Mouse (Mus musculus) cerebellum, postnatal 25 days (tissue): ENCODE measurements around the gene Lefty1.
"Not testable (repeated sequence)": the region's sequence is repeated elsewhere in the genome, so short reads cannot be mapped to it uniquely, and the experiment has no call there.

Experiments used
- DNase-seq, 2 experiments: peaks; one replicate each; pipeline ENCODE4 v3.0.0; 2021; ENCODE audit warnings: mixed read lengths in 2 of 2

Lefty1 gene

DNA sequence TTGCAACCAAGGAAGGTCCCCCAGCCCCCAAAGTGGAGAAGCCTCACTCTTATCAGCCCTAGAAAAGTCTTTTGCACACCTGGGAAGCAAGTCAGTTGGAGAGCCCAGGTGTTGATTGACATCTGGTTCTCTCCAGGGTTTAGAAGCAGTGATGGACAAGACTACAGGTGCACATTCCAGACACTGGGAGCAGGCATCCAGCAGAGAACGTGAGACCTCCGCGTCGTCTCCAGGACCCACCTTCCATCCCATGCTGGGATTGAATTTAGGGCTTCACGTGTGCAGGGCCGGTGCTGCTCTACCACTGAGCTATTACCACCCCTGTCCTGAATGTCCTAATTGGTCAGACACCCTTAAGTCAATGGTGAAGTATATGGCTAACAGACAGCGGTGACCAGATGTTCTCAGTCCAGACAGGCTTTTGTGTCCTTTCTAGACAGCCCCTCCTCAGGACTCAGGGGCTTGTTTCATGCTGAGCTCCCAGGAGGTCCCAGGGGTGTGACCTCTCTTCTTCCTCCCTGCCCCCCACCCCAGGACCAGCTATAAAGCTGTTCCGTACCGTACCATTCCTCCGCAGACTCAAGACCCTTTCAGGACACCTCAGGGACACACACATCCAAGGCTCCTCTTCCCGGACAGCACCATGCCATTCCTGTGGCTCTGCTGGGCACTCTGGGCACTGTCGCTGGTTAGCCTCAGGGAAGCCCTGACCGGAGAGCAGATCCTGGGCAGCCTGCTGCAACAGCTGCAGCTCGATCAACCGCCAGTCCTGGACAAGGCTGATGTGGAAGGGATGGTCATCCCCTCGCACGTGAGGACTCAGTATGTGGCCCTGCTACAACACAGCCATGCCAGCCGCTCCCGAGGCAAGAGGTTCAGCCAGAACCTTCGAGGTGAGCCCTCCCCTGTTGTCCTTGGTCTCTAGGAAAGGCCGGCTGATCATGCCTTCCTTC is at the start of gene Lefty1:
Gene Lefty1 (plus strand): TSS at position 556 of the 953 bp plus-strand sequence.
- DNase-seq: no peak

DNA sequence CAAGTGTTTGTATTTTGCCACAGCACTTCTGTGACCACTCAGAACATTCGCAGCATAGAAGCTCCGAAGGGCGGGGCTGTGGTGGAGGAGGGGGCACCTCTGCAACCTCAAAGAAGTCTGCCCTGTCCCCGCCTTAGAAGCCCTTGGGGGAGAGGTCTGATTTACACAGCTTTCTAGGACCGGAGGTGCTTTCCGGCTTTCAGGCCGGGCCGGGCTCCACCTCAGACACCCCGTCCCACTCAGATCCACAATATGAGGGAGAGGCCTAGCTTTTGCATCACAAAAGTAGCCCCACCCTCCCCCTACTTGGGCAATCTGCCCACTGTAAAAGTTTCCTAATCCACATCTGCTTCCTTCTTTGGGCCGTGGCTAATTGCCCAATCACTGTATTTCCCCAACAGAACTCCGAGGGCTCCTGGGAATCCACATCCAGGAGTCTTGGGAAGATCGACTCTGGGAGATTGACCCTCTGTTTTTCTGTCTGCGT is 46.2 kb upstream of the Lefty1 start:
- DNase-seq: no peak

- DNase-seq: no peak
Observed at GRCm38 (mm10) chr1:180889172-180889571, 45.6 kb upstream of the Lefty1 start.

GRCm38 (mm10) chr1:180889841-180890240 is 45.0 kb upstream of the Lefty1 start:
- no peak for DNase-seq

DNA sequence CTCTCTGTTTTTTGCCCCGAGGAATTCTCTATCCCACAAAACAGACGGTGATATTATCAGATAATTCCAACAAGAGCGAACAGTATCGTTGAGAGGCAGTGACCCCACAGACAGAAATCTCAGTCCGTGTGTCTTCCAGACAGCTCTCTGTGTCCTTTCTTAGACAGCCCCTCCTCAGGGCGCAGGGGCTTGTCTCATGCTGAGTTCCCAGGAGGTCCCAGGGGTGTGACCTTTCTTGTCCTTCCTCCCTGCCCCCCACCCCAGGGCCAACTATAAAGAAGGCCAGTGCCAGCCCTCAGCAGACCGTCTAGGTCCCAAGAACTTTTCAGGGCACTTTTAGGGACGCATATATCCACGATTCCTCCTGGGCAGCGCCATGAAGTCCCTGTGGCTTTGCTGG is 42.0 kb upstream of the Lefty1 start, which contains the start of gene Lefty2:
Gene Lefty2 (plus strand): TSS at position 301 of the 400 bp plus-strand sequence.
- no peak for DNase-seq

GRCm38 (mm10) chr1:180894088-180894987 is 40.5 kb upstream of the Lefty1 start:
- DNase-seq: not testable (repeated sequence)

DNA sequence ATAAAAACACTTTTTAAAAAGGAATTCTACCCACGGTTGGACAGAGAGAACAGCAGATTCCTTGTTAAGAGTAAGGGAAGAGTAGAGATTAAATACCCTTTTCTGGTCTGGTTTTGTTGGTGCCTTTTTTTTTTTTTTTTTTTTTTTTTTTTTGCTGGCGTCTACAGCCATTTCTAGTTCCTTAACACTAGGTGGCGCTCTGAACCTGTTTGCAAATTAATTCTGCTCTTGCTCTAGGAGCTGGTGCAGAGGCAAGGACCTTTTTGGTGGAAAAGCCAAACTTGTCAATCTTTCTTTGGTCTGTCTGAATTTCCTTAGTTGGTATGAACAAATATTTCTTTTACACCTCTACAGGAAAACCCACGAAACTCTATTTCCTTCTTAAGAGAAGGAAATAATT is 33.7 kb upstream of the Lefty1 start:
- peak in 1 of 2 experiments; percentile 50 for DNase-seq

DNA sequence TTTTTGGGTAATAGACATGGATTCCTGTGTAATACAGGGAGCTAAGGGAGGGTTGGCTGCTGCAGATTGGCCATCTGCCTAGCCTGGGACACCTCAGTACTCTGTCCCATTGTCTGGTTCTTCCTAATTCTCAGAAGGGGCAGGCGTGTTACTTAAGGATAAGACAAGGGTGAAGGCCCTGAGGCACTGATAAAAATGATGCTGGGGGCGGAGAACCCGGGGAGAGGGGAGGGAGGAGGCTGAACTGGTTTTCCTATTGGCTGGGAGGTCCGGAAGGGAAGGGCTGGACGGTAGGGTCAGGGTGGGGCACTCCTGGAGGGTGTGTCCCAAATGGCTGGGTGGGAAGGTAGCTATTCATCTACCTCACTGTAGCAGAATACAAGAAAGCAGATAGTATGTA is 31.9 kb upstream of the Lefty1 start:
- no peak for DNase-seq

- no peak for DNase-seq
Observed at GRCm38 (mm10) chr1:180903666-180904038, 31.2 kb upstream of the Lefty1 start.

DNA sequence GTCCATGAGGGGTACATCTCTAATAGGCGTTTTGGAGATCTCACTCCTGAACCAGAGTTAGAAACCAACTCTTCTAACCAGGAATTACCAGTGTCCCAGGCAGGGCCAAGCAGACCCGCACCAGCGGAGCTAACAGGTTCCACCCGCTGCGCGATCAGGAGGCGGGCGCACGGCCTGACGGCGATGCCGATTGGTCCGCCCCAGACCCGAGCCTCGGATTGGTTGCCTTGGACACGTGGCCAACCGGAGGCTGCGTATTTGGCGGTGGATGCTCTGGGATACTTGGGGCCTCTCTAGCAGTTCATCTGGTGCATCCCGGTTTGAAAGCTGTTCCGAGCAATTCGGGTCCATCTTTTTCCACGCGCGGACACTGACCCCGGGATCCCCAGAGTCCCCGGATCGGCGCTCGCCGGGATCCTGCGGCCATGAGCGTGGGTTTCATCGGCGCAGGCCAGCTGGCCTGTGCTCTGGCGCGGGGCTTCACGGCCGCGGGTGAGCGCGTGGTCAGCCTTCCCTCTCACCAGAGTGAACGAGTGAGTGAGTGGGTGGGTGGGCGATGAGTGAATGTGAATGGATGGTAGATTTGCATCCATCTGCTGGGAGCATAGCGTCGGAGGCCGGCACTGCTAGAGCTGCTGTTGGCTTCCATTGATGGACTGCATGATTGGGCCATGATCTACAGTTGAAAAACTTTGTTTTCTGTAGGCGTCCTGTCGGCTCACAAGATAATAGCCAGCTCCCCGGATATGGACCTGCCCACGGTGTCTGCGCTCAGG is 30.6 kb upstream of the Lefty1 start, which contains the start of gene Pycr2:
Gene Pycr2 (plus strand): TSS at position 255 of the 776 bp plus-strand sequence.
- peak; percentile 95 to 97 for DNase-seq

DNA sequence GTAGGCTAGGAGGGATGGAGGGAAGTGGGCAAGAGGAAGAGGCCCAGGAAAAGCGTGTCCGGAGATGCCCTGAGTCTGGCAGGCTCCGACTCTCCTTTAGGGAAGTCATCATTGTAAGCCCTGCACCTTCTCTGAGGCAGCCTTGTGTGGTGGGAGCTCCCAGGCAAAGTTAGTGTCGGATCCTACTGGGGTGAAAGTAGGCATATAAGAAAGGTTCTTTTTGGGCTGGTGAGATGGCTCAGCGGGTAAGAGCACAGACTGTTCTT is 30.1 kb upstream of the Lefty1 start:
- peak in 1 of 2 experiments; percentile 11 for DNase-seq

- no peak for DNase-seq
Observed at GRCm38 (mm10) chr1:180905307-180905706, 29.5 kb upstream of the Lefty1 start.

DNA sequence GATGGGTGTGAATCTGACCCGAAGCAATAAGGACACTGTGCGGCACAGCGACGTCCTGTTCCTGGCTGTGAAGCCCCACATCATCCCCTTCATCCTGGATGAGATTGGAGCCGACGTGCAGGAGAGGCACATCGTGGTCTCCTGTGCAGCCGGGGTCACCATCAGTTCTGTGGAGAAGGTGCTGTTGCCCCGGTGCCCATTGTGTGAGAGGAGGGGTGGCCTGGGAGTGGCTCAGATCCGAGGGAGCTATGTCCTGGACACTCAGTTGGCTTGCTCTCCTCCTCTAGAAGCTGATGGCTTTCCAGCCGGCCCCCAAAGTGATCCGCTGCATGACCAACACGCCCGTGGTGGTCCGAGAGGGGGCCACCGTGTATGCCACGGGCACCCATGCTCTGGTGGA is 28.9 kb upstream of the Lefty1 start:
- DNase-seq: no peak

- DNase-seq: peak in 1 of 2 experiments; percentile 14
Observed at GRCm38 (mm10) chr1:180906461-180907147, 28.2 kb upstream of the Lefty1 start.

DNA sequence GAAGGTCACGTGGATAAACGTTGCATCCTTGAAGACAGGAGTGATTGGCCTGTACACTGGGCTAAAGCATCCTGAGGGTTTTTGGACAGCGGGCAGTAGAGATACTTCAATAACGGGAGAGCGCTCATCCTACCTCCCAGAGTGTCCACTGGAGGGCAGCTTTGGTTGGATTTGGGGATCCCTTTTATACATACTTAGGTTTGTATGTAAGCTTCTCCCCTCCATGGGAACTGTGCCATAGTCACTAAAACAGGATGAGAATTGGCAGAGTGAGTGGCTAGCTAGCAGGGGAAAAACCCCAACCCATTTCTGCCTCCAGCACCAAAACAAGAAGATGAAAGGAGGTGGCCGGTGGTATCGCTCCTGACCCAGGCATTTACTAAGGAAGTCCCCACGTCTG is 23.7 kb upstream of the Lefty1 start:
- DNase-seq: no peak

- DNase-seq: no peak
Observed at GRCm38 (mm10) chr1:180911653-180912287, 23.1 kb upstream of the Lefty1 start.

GRCm38 (mm10) chr1:180912792-180913191 is 22.0 kb upstream of the Lefty1 start:
- DNase-seq: no peak

- DNase-seq: no peak
Observed at GRCm38 (mm10) chr1:180913797-180914196, 21.0 kb upstream of the Lefty1 start.

- DNase-seq: no peak
Observed at GRCm38 (mm10) chr1:180916425-180916824, 18.4 kb upstream of the Lefty1 start.

DNA sequence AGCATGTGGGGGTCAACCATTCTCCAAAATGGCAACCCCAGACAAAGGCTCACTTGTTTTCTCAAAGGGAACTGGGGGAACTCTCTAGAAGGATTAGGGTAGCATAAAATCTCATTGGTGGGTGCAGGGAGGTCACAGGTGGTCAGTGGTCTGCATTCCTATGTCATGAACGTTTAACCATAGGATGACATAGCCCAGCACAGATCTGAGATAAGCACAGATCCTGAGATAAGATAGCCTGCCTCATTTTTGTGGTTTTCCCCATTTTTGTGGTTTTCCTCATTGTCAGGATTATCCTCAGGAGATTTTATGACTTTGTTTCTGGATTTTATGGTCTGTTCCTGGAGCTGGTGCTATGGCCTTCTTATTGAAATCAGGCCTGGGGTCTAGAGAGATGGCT is 17.8 kb upstream of the Lefty1 start:
- no peak for DNase-seq

DNA sequence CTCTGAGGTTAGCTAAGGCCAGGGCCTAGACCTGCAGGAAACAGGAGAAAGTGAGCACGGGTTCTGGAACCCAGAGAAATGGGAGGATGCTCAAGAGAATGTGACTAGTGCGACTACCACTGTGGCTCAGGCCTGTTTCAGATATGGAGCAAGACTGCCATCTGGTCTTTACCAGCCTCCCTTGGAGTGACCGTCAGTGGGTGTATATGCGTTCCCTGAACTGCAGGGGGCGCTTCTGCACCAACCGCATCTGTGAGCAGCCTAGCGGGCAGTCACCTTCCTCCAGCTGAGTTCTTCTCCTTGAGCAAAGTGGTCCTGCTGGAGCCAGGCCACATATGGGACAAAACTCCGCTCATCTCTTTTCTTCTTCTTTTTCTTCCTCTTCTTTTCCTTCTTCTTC is 15.1 kb upstream of the Lefty1 start:
- DNase-seq: peak in 1 of 2 experiments; percentile 28
